Mouse (Mus musculus): ENCODE results near the gene Rnaset2b. TPM values are rescaled to one million over a fixed set of nuclear protein-coding genes. Genes with fewer than 3 reads are reported as not detected.
"Not testable (repeated sequence)": the region's sequence is repeated elsewhere in the genome, so short reads cannot be mapped to it uniquely, and the experiment has no call there.

The Rnaset2b gene
- total RNA-seq, 1 experiment, result 49.0 TPM

DNA sequence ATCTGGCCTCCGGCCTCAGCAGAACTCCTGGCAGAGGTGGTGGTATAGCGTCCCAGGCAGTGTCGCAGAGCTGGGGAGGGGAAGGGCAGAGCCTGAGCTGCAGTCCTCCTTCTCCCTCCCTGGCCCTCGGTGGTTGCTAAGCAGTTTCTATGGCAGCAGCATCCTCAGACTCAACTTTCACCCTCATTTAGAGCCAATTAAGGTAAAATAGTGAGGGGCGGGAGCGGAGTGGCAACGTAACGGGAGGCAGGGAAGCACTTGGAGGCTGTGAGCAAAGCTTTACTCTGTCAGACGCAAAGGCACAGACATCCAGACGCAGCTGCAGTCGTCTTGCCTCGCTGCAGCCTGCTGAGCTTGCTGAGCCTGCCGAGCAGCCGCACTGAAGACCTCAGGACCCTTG, 54.8 kb downstream of the Rnaset2b start, which contains the start of gene Gm1604a:
TSS of gene Gm1604a (plus strand) at position 312 of the 400 bp plus-strand sequence.
- H3K36me3 ChIP-seq (ENCODE audit: control insufficient read depth, insufficient read depth, low read length, poor library complexity, severe bottlenecking); H3K9me3 ChIP-seq (ENCODE audit: control insufficient read depth, insufficient read depth, low read depth, low read length); H3K4me1 ChIP-seq (ENCODE audit: control insufficient read depth in 2 of 2, insufficient read depth in 2 of 2, low read length in 2 of 2, poor library complexity in 1 of 2); H3K27ac ChIP-seq (ENCODE audit: insufficient read depth, low read depth, low read length, poor library complexity, severe bottlenecking); H3K9ac ChIP-seq (ENCODE audit: insufficient read depth, low read depth, low read length, poor library complexity, severe bottlenecking); in situ Hi-C loops (cut with MboI; ENCODE audit: low sequenced_read_pairs in 2 of 2, unreplicated experiment in 2 of 2); H3K4me3 ChIP-seq (ENCODE audit: insufficient read depth in 1 of 2, low read depth in 1 of 2, low read length in 2 of 2, poor library complexity in 1 of 2, severe bottlenecking in 1 of 2); DNase-seq (ENCODE audit: low read depth, low spot score): not testable (repeated sequence)

GRCm38 (mm10) chr17:7025764-7026346, 55.4 kb downstream of the Rnaset2b start:
- H3K9me3 ChIP-seq (ENCODE audit: control insufficient read depth, insufficient read depth, low read depth, low read length); H3K27ac ChIP-seq (ENCODE audit: insufficient read depth, low read depth, low read length, poor library complexity, severe bottlenecking); H3K9ac ChIP-seq (ENCODE audit: insufficient read depth, low read depth, low read length, poor library complexity, severe bottlenecking); H3K4me1 ChIP-seq (ENCODE audit: control insufficient read depth in 2 of 2, insufficient read depth in 2 of 2, low read length in 2 of 2, poor library complexity in 1 of 2); H3K4me3 ChIP-seq (ENCODE audit: insufficient read depth in 1 of 2, low read depth in 1 of 2, low read length in 2 of 2, poor library complexity in 1 of 2, severe bottlenecking in 1 of 2); DNase-seq (ENCODE audit: low read depth, low spot score); in situ Hi-C loops (cut with MboI; ENCODE audit: low sequenced_read_pairs in 2 of 2, unreplicated experiment in 2 of 2); H3K36me3 ChIP-seq (ENCODE audit: control insufficient read depth, insufficient read depth, low read length, poor library complexity, severe bottlenecking): not testable (repeated sequence)

DNA sequence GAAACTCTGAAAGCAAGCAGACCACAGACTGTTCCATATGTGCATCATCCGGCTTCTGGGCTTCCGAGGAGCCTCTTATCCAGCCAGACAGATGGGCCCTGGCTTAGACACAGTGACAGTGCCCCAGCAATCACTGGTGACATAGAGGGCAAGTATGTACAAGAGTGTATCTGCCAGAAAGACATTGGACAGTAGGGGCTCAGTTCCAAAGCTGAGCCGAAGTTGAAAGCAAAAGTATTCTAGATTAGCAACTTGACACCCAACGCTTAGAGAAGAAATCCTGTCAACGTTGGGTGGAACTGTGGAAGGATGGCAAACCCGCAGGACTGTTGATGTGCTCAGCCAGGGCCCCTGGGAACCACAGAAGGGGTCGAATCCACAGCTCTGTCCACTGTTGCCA, 59.8 kb downstream of the Rnaset2b start:
- H3K4me1 ChIP-seq (ENCODE audit: control insufficient read depth in 2 of 2, insufficient read depth in 2 of 2, low read length in 2 of 2, poor library complexity in 1 of 2); H3K9ac ChIP-seq (ENCODE audit: insufficient read depth, low read depth, low read length, poor library complexity, severe bottlenecking); DNase-seq (ENCODE audit: low read depth, low spot score); H3K9me3 ChIP-seq (ENCODE audit: control insufficient read depth, insufficient read depth, low read depth, low read length); H3K36me3 ChIP-seq (ENCODE audit: control insufficient read depth, insufficient read depth, low read length, poor library complexity, severe bottlenecking); H3K4me3 ChIP-seq (ENCODE audit: insufficient read depth in 1 of 2, low read depth in 1 of 2, low read length in 2 of 2, poor library complexity in 1 of 2, severe bottlenecking in 1 of 2); H3K27ac ChIP-seq (ENCODE audit: insufficient read depth, low read depth, low read length, poor library complexity, severe bottlenecking); in situ Hi-C loops (cut with MboI; ENCODE audit: low sequenced_read_pairs in 2 of 2, unreplicated experiment in 2 of 2): not testable (repeated sequence)

GRCm38 (mm10) chr17:7030622-7031174, 60.3 kb downstream of the Rnaset2b start:
- in situ Hi-C loops (cut with MboI; ENCODE audit: low sequenced_read_pairs in 2 of 2, unreplicated experiment in 2 of 2), result not testable (repeated sequence)

GRCm38 (mm10) chr17:7033192-7034166, 63.0 kb downstream of the Rnaset2b start:
- H3K36me3 ChIP-seq (ENCODE audit: control insufficient read depth, insufficient read depth, low read length, poor library complexity, severe bottlenecking); in situ Hi-C loops (cut with MboI; ENCODE audit: low sequenced_read_pairs in 2 of 2, unreplicated experiment in 2 of 2); H3K9ac ChIP-seq (ENCODE audit: insufficient read depth, low read depth, low read length, poor library complexity, severe bottlenecking); H3K4me1 ChIP-seq (ENCODE audit: control insufficient read depth in 2 of 2, insufficient read depth in 2 of 2, low read length in 2 of 2, poor library complexity in 1 of 2); H3K27ac ChIP-seq (ENCODE audit: insufficient read depth, low read depth, low read length, poor library complexity, severe bottlenecking); H3K9me3 ChIP-seq (ENCODE audit: control insufficient read depth, insufficient read depth, low read depth, low read length); DNase-seq (ENCODE audit: low read depth, low spot score); H3K4me3 ChIP-seq (ENCODE audit: insufficient read depth in 1 of 2, low read depth in 1 of 2, low read length in 2 of 2, poor library complexity in 1 of 2, severe bottlenecking in 1 of 2): not testable (repeated sequence)

More at GRCm38 (mm10) chr17:7030622-7031174, 60.3 kb downstream of the Rnaset2b start:
- not testable (repeated sequence) for H3K9me3 ChIP-seq (ENCODE audit: control insufficient read depth, insufficient read depth, low read depth, low read length); H3K27ac ChIP-seq (ENCODE audit: insufficient read depth, low read depth, low read length, poor library complexity, severe bottlenecking); H3K4me1 ChIP-seq (ENCODE audit: control insufficient read depth in 2 of 2, insufficient read depth in 2 of 2, low read length in 2 of 2, poor library complexity in 1 of 2); DNase-seq (ENCODE audit: low read depth, low spot score); H3K9ac ChIP-seq (ENCODE audit: insufficient read depth, low read depth, low read length, poor library complexity, severe bottlenecking); H3K36me3 ChIP-seq (ENCODE audit: control insufficient read depth, insufficient read depth, low read length, poor library complexity, severe bottlenecking); H3K4me3 ChIP-seq (ENCODE audit: insufficient read depth in 1 of 2, low read depth in 1 of 2, low read length in 2 of 2, poor library complexity in 1 of 2, severe bottlenecking in 1 of 2)

Other genes starting within 250 kb of the Rnaset2b start
- gene Ezr, start 187.8 kb upstream of the Rnaset2b start, total RNA-seq (2012; rRNA removed), result 131 and 180 TPM in 2 replicates
- 4.0 and 5.4 TPM in 2 replicates for gene Rsph3b, start 22.0 kb upstream of the Rnaset2b start, total RNA-seq (2012; rRNA removed)
- gene Tagap1, start 9.5 kb upstream of the Rnaset2b start, total RNA-seq (2012; rRNA removed), result 5.8 and 6.5 TPM in 2 replicates
- 0.26 and 0.27 TPM in 2 replicates for gene Gm49721, start 8.3 kb downstream of the Rnaset2b start, total RNA-seq (2012; rRNA removed)
- not detected in 2 replicates for gene Gm1604a, start 54.9 kb downstream of the Rnaset2b start, total RNA-seq (2012; rRNA removed)
- 16.2 and 19.9 TPM in 2 replicates for gene Rps6ka2, start 199.5 kb downstream of the Rnaset2b start, total RNA-seq (2012; rRNA removed)

All from ES-E14 (cell line).